Mouse (Mus musculus) forebrain, embryonic 10.5 days (tissue): ENCODE results near the gene Rmi1. TPM values are rescaled to one million over a fixed set of nuclear protein-coding genes. Genes with fewer than 3 reads are reported as not detected.
"Not testable (repeated sequence)": the region's sequence is repeated elsewhere in the genome, so short reads cannot be mapped to it uniquely, and the experiment has no call there.

Source experiments
- DNase-seq: peaks from one replicate; pipeline ENCODE4 v3.0.0-alpha.2; 2017; ENCODE audit warnings: low spot score; ENCODE audit errors: extremely low spot score
- H3K27ac ChIP-seq: fragments of 300-500 bp; sonication (generic); 2 replicates; pipeline ENCODE4 v1.5.1; 2016; ENCODE audit warnings: mild to moderate bottlenecking
- H3K27me3 ChIP-seq: fragments of 300-500 bp; sonication (generic); 2 replicates; pipeline ENCODE4 v1.6.1; 2016; ENCODE audit warnings: mild to moderate bottlenecking; ENCODE audit not compliant: poor library complexity, severe bottlenecking
- H3K36me3 ChIP-seq: fragments of 300-500 bp; sonication (generic); replicated peaks from 2 replicates; pipeline ENCODE4 v1.6.1; 2016; ENCODE audit warnings: mild to moderate bottlenecking, moderate library complexity
- H3K4me1 ChIP-seq: fragments of 300-500 bp; sonication (generic); 2 replicates; pipeline ENCODE4 v1.6.1; 2016
- H3K4me3 ChIP-seq: fragments of 300-500 bp; sonication (generic); 2 replicates; pipeline ENCODE4 v1.5.1; 2016; ENCODE audit warnings: mild to moderate bottlenecking, moderate library complexity
- H3K9me3 ChIP-seq: fragments of 300-500 bp; sonication (generic); 2 replicates; pipeline ENCODE4 v1.6.1; 2016; ENCODE audit warnings: mild to moderate bottlenecking, moderate library complexity
- WGBS: fragments of 180-500 bp; shearing (Covaris S2); methylation state at CpG from one replicate; pipeline ENCODE4 v1.1.7; 2016; 5-methylcytosine and 5-hydroxymethylcytosine counted together
- microRNA counts: library from miRNA; unstranded; fragments of <30 nt; microRNA quantifications from one replicate; lab custom pipeline; 2017
- microRNA-seq: library from miRNA; unstranded; fragments of <30 nt; microRNA quantifications from one replicate; pipeline ENCODE4, GENCODE M21; 2017
- polyA plus RNA-seq: library from polyadenylated mRNA; unstranded; fragments of >200 nt; fragmentation: Nextera tagmentation; extraction: Ambion mirVana; gene quantifications from 2 replicates; pipeline ENCODE4 v1.2.1, GENCODE M21; 2016

Rmi1 gene
- polyA plus RNA-seq, 1 experiment from 2014 or later = 30.8 TPM

GRCm38 (mm10) chr13:58452651-58453413 is 50.8 kb downstream of the Rmi1 start:
- WGBS = 17% methylated on average over 32 of the region's 32 CpGs
- peak overlapping the region; percentile 44 for H3K4me3 ChIP-seq
- H3K9me3 ChIP-seq = no peaks in the 10 kb centered on the region
- DNase-seq = peak; percentile 35
- peaks cover 34% of the 10 kb centered on the region for H3K4me1 ChIP-seq
- peaks cover 67% of the 10 kb centered on the region for H3K27me3 ChIP-seq
- no peaks in the 10 kb centered on the region for H3K36me3 ChIP-seq
- H3K27ac ChIP-seq = no peak overlapping the region

DNA sequence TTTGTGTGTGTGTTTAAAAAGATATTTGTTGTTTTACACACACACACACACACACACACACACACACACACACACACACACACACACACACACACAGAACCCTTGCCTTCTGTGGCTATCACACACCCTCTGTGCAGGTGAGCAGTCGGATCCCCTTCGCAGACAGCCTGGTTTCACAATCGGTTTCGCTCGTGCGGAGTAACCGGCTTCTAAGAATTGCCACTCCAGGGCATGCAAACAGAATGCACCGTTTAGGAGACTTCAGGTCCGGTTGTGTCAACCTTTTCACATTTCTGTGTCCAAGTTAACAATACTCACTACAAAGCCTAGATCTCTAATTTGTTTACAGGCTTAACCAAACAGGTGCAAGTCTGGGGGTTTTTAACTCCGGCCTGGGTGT is 51.5 kb downstream of the Rmi1 start:
- Histone ChIP-seq H3K36me3 (no peaks in the 10 kb centered on the region), H3K4me3 (peak overlapping the region; percentile 44), H3K9me3 (no peaks in the 10 kb centered on the region), H3K27ac (no peak overlapping the region), H3K4me1 (peaks cover 34% of the 10 kb centered on the region), H3K27me3 (peaks cover 67% of the 10 kb centered on the region)
- WGBS = 29% methylated on average over 10 of the region's 10 CpGs
- DNase-seq = no peak

GRCm38 (mm10) chr13:58456547-58456946 is 54.5 kb downstream of the Rmi1 start:
- H3K27me3 ChIP-seq = peaks cover 44% of the 10 kb centered on the region
- peaks cover 16% of the 10 kb centered on the region for H3K4me1 ChIP-seq
- H3K4me3 ChIP-seq = no peak overlapping the region
- DNase-seq = no peak
- no peaks in the 10 kb centered on the region for H3K9me3 ChIP-seq
- H3K36me3 ChIP-seq = no peaks in the 10 kb centered on the region
- WGBS = 84% methylated on average over 10 of the region's 10 CpGs
- H3K27ac ChIP-seq = no peak overlapping the region

GRCm38 (mm10) chr13:58458811-58459210 is 56.8 kb downstream of the Rmi1 start:
- not testable (repeated sequence) for H3K36me3 ChIP-seq, H3K4me3 ChIP-seq, H3K4me1 ChIP-seq, DNase-seq, H3K27ac ChIP-seq, H3K9me3 ChIP-seq
- peaks cover 21% of the 10 kb centered on the region for H3K27me3 ChIP-seq
- WGBS = 94% methylated on average over 6 of the region's 6 CpGs

MicroRNA genes within 50 kb of the gene (microRNA counts, 519-probe panel; counts per million panel counts)
- 4,809 counts per million, percentile 82 among the panel's probes with 10 or more counts for microRNA mmu-miR-7a (lab: Ali Mortazavi, UCI)

Small RNA genes lying within 50 kb of the gene (microRNA-seq; reads per million reads assigned to microRNA genes)
- gene Mir7-1 = 270 reads per million, percentile 58 among the genes with 10 or more reads in this experiment

Other genes with a start within 250 kb of the Rmi1 start
- gene Idnk, start 244.6 kb upstream of the Rmi1 start, polyA plus RNA-seq = 47.0 and 47.1 TPM in 2 replicates
- 123 and 133 TPM in 2 replicates for gene Ubqln1, start 186.6 kb upstream of the Rmi1 start, polyA plus RNA-seq
- gene Gkap1, start 126.5 kb upstream of the Rmi1 start, polyA plus RNA-seq = 25.2 and 29.1 TPM in 2 replicates
- gene Kif27, start 43.1 kb upstream of the Rmi1 start, polyA plus RNA-seq = 0.93 and 0.97 TPM in 2 replicates
- gene 2210016F16Rik, start 17.0 kb upstream of the Rmi1 start, polyA plus RNA-seq = 29.1 and 29.4 TPM in 2 replicates
- gene Hnrnpk, start 1.1 kb downstream of the Rmi1 start, polyA plus RNA-seq = 2,219 and 2,417 TPM in 2 replicates
- 0.06 TPM in 1 of 2 replicates, not detected in the other for gene Slc28a3, start 208.6 kb downstream of the Rmi1 start, polyA plus RNA-seq